Mouse (Mus musculus) liver, adult 2 months (tissue): ENCODE data around the gene Necab3.

Experiments used
- CTCF ChIP-seq: fragments of 200-500 bp; IDR thresholded peaks from 2 replicates; pipeline ENCODE4 v1.5.1; 2011; ENCODE audit warnings: low read depth, low read length, control low read depth
- POLR2A ChIP-seq: fragments of 200-500 bp; IDR thresholded peaks from 2 replicates; pipeline ENCODE4 v1.6.1; 2011; ENCODE audit warnings: low read length, control low read depth; ENCODE audit not compliant: insufficient read depth; ENCODE audit errors: extremely low read depth

GRCm38 (mm10) chr2:154522334-154522733 lies 36.4 kb downstream of the Necab3 start:
- TF ChIP-seq CTCF (no peak), POLR2A (no peak)
